In genomic region chr7:100582727-100583236, GRCm38 (mm10) we compare ENCODE assay signal across 8 mouse cellular contexts. TPM values are rescaled to one million over a fixed set of nuclear protein-coding genes. Genes with fewer than 3 reads are reported as not detected.
A peak's percentile ranks its signal among the peaks of the same experiment; 100 is the strongest.
DNase-seq lines count a peak whose midpoint lies in the region; ATAC-seq and TF ChIP-seq lines count a peak whose summit lies in the region.

No protein-coding gene starts in this region.

- peak overlapping the region; percentile 54 for H3K4me3 ChIP-seq in embryonic facial prominence, embryonic 14.5 days (ENCODE audit: low read depth, low read length)
- H3K4me3 ChIP-seq in heart, adult 2 months = peak overlapping the region; percentile 68
- peak overlapping the region; percentile 59 for H3K4me3 ChIP-seq in limb, embryonic 13.5 days
- H3K4me3 ChIP-seq in midbrain, embryonic 16.5 days (ENCODE audit: low read depth, low read length) = peak overlapping the region; percentile 49

- H3K9ac ChIP-seq in embryonic facial prominence, embryonic 14.5 days (ENCODE audit: low read depth, low read length) = peak overlapping the region; percentile 82
- peak overlapping the region; percentile 73 for H3K9ac ChIP-seq in heart, adult 2 months (ENCODE audit: low read depth, low read length)
- H3K9ac ChIP-seq in limb, embryonic 13.5 days = peak overlapping the region; percentile 84
- peak overlapping the region; percentile 77 for H3K9ac ChIP-seq in midbrain, embryonic 16.5 days (ENCODE audit: low read depth, low read length)

- DNase-seq in 3T3-L1 (ENCODE audit: low read depth, low spot score) = peak; percentile 86
- peak; percentile 72 to 79 for DNase-seq in adrenal gland, postnatal 4 days (ENCODE audit: low spot score in 2 of 2)
- DNase-seq in embryonic facial prominence, embryonic 14.5 days (ENCODE audit: low spot score) = peak; percentile 94
- DNase-seq in heart, adult 2 months = peak; percentile 91 to 92
- DNase-seq in kidney, adult 8-10 months = peak; percentile 89 to 93
- peak; percentile 88 to 91 for DNase-seq in spleen, postnatal 10 days (ENCODE audit: low spot score in 2 of 2)

- H3K79me2 ChIP-seq in heart, adult 2 months (replicated peaks; ENCODE audit: control insufficient read depth, insufficient read depth, low read length) = peaks cover 2% of the 10 kb centered on the region; the same call in 1 of the 2 replicates

- ATAC-seq in embryonic facial prominence, embryonic 14.5 days (ENCODE audit: low read depth) = peak; percentile 94
- peak; percentile 88 for ATAC-seq in limb, embryonic 13.5 days (ENCODE audit: low FRiP score, low read depth)
- peak; percentile 94 for ATAC-seq in midbrain, embryonic 16.5 days

- H3K36me3 ChIP-seq in embryonic facial prominence, embryonic 14.5 days (ENCODE audit: control insufficient read depth, insufficient read depth, low read length) = no peaks in the 10 kb centered on the region
- H3K36me3 ChIP-seq in heart, adult 2 months (ENCODE audit: control insufficient read depth, insufficient read depth, low read length) = peaks cover 2% of the 10 kb centered on the region
- no peaks in the 10 kb centered on the region for H3K36me3 ChIP-seq in limb, embryonic 13.5 days
- no peaks in the 10 kb centered on the region for H3K36me3 ChIP-seq in midbrain, embryonic 16.5 days (ENCODE audit: control insufficient read depth, insufficient read depth, low read length)

- peak overlapping the region; percentile 67 for H3K4me2 ChIP-seq in embryonic facial prominence, embryonic 14.5 days (ENCODE audit: low read depth, low read length)
- H3K4me2 ChIP-seq in limb, embryonic 13.5 days (replicated peaks) = peak overlapping the region; percentile 74
- peak overlapping the region; percentile 58 for H3K4me2 ChIP-seq in midbrain, embryonic 16.5 days (ENCODE audit: low read length)

- no peaks in the 10 kb centered on the region for H3K9me3 ChIP-seq in embryonic facial prominence, embryonic 14.5 days (ENCODE audit: control insufficient read depth, low read length)
- no peaks in the 10 kb centered on the region for H3K9me3 ChIP-seq in limb, embryonic 13.5 days
- no peaks in the 10 kb centered on the region for H3K9me3 ChIP-seq in midbrain, embryonic 16.5 days (replicated peaks; ENCODE audit: control insufficient read depth, low read length, poor library complexity, severe bottlenecking)

- TF ChIP-seq EP300 in heart, adult 2 months (IDR thresholded peaks at IDR 0.05; ENCODE audit: insufficient read depth, low read depth, low read length) = peak; percentile 33; the same call in 1 of the 2 replicates

- H3K27me3 ChIP-seq in embryonic facial prominence, embryonic 14.5 days (replicated peaks; ENCODE audit: control insufficient read depth, insufficient read depth, low read length) = no peaks in the 10 kb centered on the region
- no peaks in the 10 kb centered on the region for H3K27me3 ChIP-seq in heart, adult 2 months (ENCODE audit: control insufficient read depth, insufficient read depth, low read length)
- no peaks in the 10 kb centered on the region for H3K27me3 ChIP-seq in limb, embryonic 13.5 days
- no peaks in the 10 kb centered on the region for H3K27me3 ChIP-seq in midbrain, embryonic 16.5 days (ENCODE audit: control insufficient read depth, insufficient read depth, low read depth, low read length)

- peak; percentile 59 for TF ChIP-seq POLR2A in heart, adult 2 months (IDR thresholded peaks at IDR 0.05; ENCODE audit: insufficient read depth, low read depth, low read length)

- under 1% methylated on average over 27 of the region's 31 CpGs for WGBS in embryonic facial prominence, embryonic 14.5 days
- under 1% methylated on average over 31 of the region's 31 CpGs for WGBS in heart, adult 2 months
- under 1% methylated on average over 31 of the region's 31 CpGs for WGBS in limb, embryonic 13.5 days
- WGBS in midbrain, embryonic 16.5 days = 0% methylated on average over 31 of the region's 31 CpGs

- intact Hi-C loops in heart, adult 2 months (cut with DNase I) = loop anchor here (1.0 to 2.0 kb wide), 2 partner anchors 25 to 46 kb away; partner anchors contain the start of genes Coa4 and Rab6a

- 0 out of 2 replicates have a peak, but pooled peaks cover 5% of the 10 kb centered on the region for H3K4me1 ChIP-seq in embryonic facial prominence, embryonic 14.5 days (ENCODE audit: control insufficient read depth, insufficient read depth, low read length)
- peaks cover 1% of the 10 kb centered on the region for H3K4me1 ChIP-seq in heart, adult 2 months (ENCODE audit: control insufficient read depth, insufficient read depth, low read length)
- H3K4me1 ChIP-seq in limb, embryonic 13.5 days = peaks cover 3% of the 10 kb centered on the region
- H3K4me1 ChIP-seq in midbrain, embryonic 16.5 days (ENCODE audit: control insufficient read depth, insufficient read depth, low read length) = peaks cover 9% of the 10 kb centered on the region

- peak overlapping the region; percentile 90 for H3K27ac ChIP-seq in embryonic facial prominence, embryonic 14.5 days (replicated peaks; ENCODE audit: low read depth, low read length)
- H3K27ac ChIP-seq in heart, adult 2 months = peak overlapping the region; percentile 97
- H3K27ac ChIP-seq in limb, embryonic 13.5 days = peak overlapping the region; percentile 85; the same call in 1 of the 2 replicates
- peak overlapping the region; percentile 93 for H3K27ac ChIP-seq in midbrain, embryonic 16.5 days (ENCODE audit: low read length)

- TF ChIP-seq CTCF in heart, adult 2 months (IDR thresholded peaks at IDR 0.05) = no peak

RNA-seq across cellular contexts. Expression of gene Rab6a, which starts 24.4 kb away (rescaled TPM):
- total RNA-seq in adrenal gland, postnatal 4 days (2021) = 10 to 100 TPM; 68.5 to 79.0 TPM
- polyA plus RNA-seq in embryonic facial prominence, embryonic 14.5 days (2014; fragmentation: Nextera tagmentation; extraction: Ambion mirVana) = 130 and 136 TPM in 2 replicates
- 10 to 100 TPM; 59.8 to 64.9 TPM for total RNA-seq in heart, adult 2 months (2021)
- 21.1 and 35.8 TPM in 2 replicates for polyA plus RNA-seq in heart, adult 2 months (2012; rRNA removed)
- 98.1 and 98.7 TPM in 2 replicates for polyA plus RNA-seq in limb, embryonic 13.5 days (2015; fragmentation: Nextera tagmentation; extraction: Ambion mirVana)
- polyA plus RNA-seq in midbrain, embryonic 16.5 days (2015; fragmentation: Nextera tagmentation; extraction: Ambion mirVana) = 286 and 294 TPM in 2 replicates

RNA-seq across cellular contexts. Expression of gene Mrpl48, which starts 25.3 kb away (rescaled TPM):
- 10 to 100 TPM; 64.5 to 67.5 TPM for total RNA-seq in adrenal gland, postnatal 4 days (2021)
- 82.1 and 84.5 TPM in 2 replicates for polyA plus RNA-seq in embryonic facial prominence, embryonic 14.5 days (2014; fragmentation: Nextera tagmentation; extraction: Ambion mirVana)
- total RNA-seq in heart, adult 2 months (2021) = 10 to 100 TPM; 65.7 to 69.9 TPM
- 24.1 and 32.9 TPM in 2 replicates for polyA plus RNA-seq in heart, adult 2 months (2012; rRNA removed)
- 74.6 and 74.7 TPM in 2 replicates for polyA plus RNA-seq in limb, embryonic 13.5 days (2015; fragmentation: Nextera tagmentation; extraction: Ambion mirVana)
- 89.4 and 94.0 TPM in 2 replicates for polyA plus RNA-seq in midbrain, embryonic 16.5 days (2015; fragmentation: Nextera tagmentation; extraction: Ambion mirVana)

RNA-seq across cellular contexts. Expression of gene Coa4, which starts 45.9 kb away (rescaled TPM):
- total RNA-seq in adrenal gland, postnatal 4 days (2021) = 10 to 100 TPM in 1 of 2 experiments, 1 to 10 TPM in 1; 9.8 to 11.0 TPM
- 17.6 and 22.1 TPM in 2 replicates for polyA plus RNA-seq in embryonic facial prominence, embryonic 14.5 days (2014; fragmentation: Nextera tagmentation; extraction: Ambion mirVana)
- total RNA-seq in heart, adult 2 months (2021) = 10 to 100 TPM; 14.1 to 15.4 TPM
- 20.0 and 22.9 TPM in 2 replicates for polyA plus RNA-seq in heart, adult 2 months (2012; rRNA removed)
- 18.3 and 18.5 TPM in 2 replicates for polyA plus RNA-seq in limb, embryonic 13.5 days (2015; fragmentation: Nextera tagmentation; extraction: Ambion mirVana)
- 15.7 and 17.2 TPM in 2 replicates for polyA plus RNA-seq in midbrain, embryonic 16.5 days (2015; fragmentation: Nextera tagmentation; extraction: Ambion mirVana)

Comparison
In these comparisons a context has a peak if more than half of its experiments do, and no peak if none do; other contexts are left out.
1. Peak in every context shown above with its lines: DNase-seq, ATAC-seq, H3K4me3 ChIP-seq and H3K27ac ChIP-seq.